Comparison of ENCODE assay signal across 19 mouse cellular contexts in the genomic region with DNA sequence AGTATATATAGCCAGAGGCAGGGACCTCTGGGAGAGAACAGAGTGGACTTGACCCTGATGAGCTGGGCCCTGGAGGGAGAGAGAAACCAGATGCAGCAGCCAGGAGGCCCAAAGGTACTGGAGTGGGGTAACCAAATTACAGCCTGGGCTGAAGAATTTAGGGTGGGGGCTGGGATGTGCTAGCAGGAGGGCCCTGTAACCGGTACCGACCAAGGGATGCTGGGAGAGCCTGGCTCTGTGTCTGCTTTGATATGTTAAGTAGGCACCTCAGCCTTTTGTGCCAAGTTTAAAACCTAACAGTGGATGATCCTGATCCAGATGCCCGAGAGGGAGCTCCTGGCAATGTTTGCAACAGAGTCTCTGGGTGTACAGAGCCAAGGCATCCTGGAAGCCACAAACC. TPM values are rescaled to one million over a fixed set of nuclear protein-coding genes. Genes with fewer than 3 reads are reported as not detected.
DNase-seq lines count a peak whose midpoint lies in the region; ATAC-seq and TF ChIP-seq lines count a peak whose summit lies in the region.
"Had no signal": no experiment of that assay in that cellular context is flagged by ENCODE, and none has a peak within 500 bp of the region (broad histone marks: within the 10 kb centered on the region; RNA-seq: fewer than 3 reads in every experiment).

No protein-coding gene starts in this region.

- TF ChIP-seq EP300 in heart, adult 2 months (IDR thresholded peaks at IDR 0.05; ENCODE audit: insufficient read depth, low read depth, low read length), result no peak

- no peak overlapping the region for H3K4me2 ChIP-seq in lung, embryonic 16.5 days (ENCODE audit: low read depth, low read length)
- H3K4me2 ChIP-seq: hindbrain, embryonic 13.5 days; liver, embryonic 11.5 days; midbrain, embryonic 12.5 days; neural tube, embryonic 12.5 days had no signal

- peaks cover 21% of the 10 kb centered on the region for H3K4me1 ChIP-seq in heart, embryonic 10.5 days
- H3K4me1 ChIP-seq in heart, adult 2 months (ENCODE audit: control insufficient read depth, insufficient read depth, low read length), result peaks cover 12% of the 10 kb centered on the region
- H3K4me1 ChIP-seq in lung, embryonic 16.5 days (replicated peaks; ENCODE audit: control insufficient read depth, insufficient read depth, low read length), result peaks cover 6% of the 10 kb centered on the region; the same call in 1 of the 2 replicates

- no peak overlapping the region for H3K4me3 ChIP-seq in heart, embryonic 10.5 days
- no peak overlapping the region for H3K4me3 ChIP-seq in heart, adult 2 months
- H3K4me3 ChIP-seq in lung, embryonic 16.5 days (ENCODE audit: low read length), result no peak overlapping the region
- H3K4me3 ChIP-seq: hindbrain, embryonic 13.5 days; midbrain, embryonic 12.5 days; neural tube, embryonic 12.5 days had no signal

- 0 out of 2 replicates have a peak, but pooled peaks have one; percentile 2 for ATAC-seq in lung, embryonic 16.5 days (ENCODE audit: low read depth)
- ATAC-seq: CD4-positive, CD25-positive, alpha-beta regulatory T cell, adult 4 months had no signal

- H3K27me3 ChIP-seq in heart, embryonic 10.5 days (ENCODE audit: insufficient read depth, poor library complexity, severe bottlenecking), result no peaks in the 10 kb centered on the region
- no peaks in the 10 kb centered on the region for H3K27me3 ChIP-seq in heart, adult 2 months (ENCODE audit: control insufficient read depth, insufficient read depth, low read length)
- no peaks in the 10 kb centered on the region for H3K27me3 ChIP-seq in lung, embryonic 16.5 days (ENCODE audit: control insufficient read depth, insufficient read depth, low read depth, low read length)
- H3K27me3 ChIP-seq: hindbrain, embryonic 13.5 days; midbrain, embryonic 12.5 days; neural tube, embryonic 12.5 days had no signal

- no peaks in the 10 kb centered on the region for H3K9me3 ChIP-seq in heart, embryonic 10.5 days
- no peaks in the 10 kb centered on the region for H3K9me3 ChIP-seq in lung, embryonic 16.5 days (ENCODE audit: control insufficient read depth, low read length)
- H3K9me3 ChIP-seq: hindbrain, embryonic 13.5 days; midbrain, embryonic 12.5 days; neural tube, embryonic 12.5 days had no signal

- no peak for DNase-seq in heart, embryonic 10.5 days (ENCODE audit: low spot score)
- no peak for DNase-seq in heart, adult 2 months
- DNase-seq in lung, adult 18-20 months, result no peak
- DNase-seq in R1 (ENCODE audit: low read depth, low spot score), result peak; percentile 83
- DNase-seq in layer of hippocampus, postnatal 10 days (ENCODE audit: low spot score in 2 of 2), result peak; percentile 21 to 26
- no peak for DNase-seq in ovary, adult 18-20 months (ENCODE audit: low spot score)
- DNase-seq: adrenal gland, postnatal 10 days; cerebellum, postnatal 10 days; kidney, adult 11 months; kidney, postnatal 36 days; lung, postnatal 10 days; right cerebral cortex, postnatal 4 days; thymus, adult 2 months had no signal

- H3K79me2 ChIP-seq in heart, adult 2 months (replicated peaks; ENCODE audit: control insufficient read depth, insufficient read depth, low read length), result no peaks in the 10 kb centered on the region

- H3K36me3 ChIP-seq in heart, embryonic 10.5 days, result no peaks in the 10 kb centered on the region
- peaks cover 2% of the 10 kb centered on the region for H3K36me3 ChIP-seq in heart, adult 2 months (ENCODE audit: control insufficient read depth, insufficient read depth, low read length)
- no peaks in the 10 kb centered on the region for H3K36me3 ChIP-seq in lung, embryonic 16.5 days (ENCODE audit: control insufficient read depth, insufficient read depth, low read length)
- H3K36me3 ChIP-seq: hindbrain, embryonic 13.5 days; midbrain, embryonic 12.5 days; neural tube, embryonic 12.5 days had no signal

- intact Hi-C loops in heart, adult 2 months (cut with DNase I), result no loop called here

- WGBS in heart, embryonic 10.5 days, result 9% methylated on average over 3 of the region's 3 CpGs
- 49% methylated on average over 3 of the region's 3 CpGs for WGBS in heart, adult 2 months
- 34% methylated on average over 3 of the region's 3 CpGs for WGBS in lung, embryonic 16.5 days

- TF ChIP-seq POLR2A in heart, adult 2 months (IDR thresholded peaks at IDR 0.05; ENCODE audit: insufficient read depth, low read depth, low read length), result no peak

- H3K9ac ChIP-seq in heart, adult 2 months (ENCODE audit: low read depth, low read length), result no peak overlapping the region
- H3K9ac ChIP-seq in lung, embryonic 16.5 days (ENCODE audit: low read length), result no peak overlapping the region
- H3K9ac ChIP-seq: hindbrain, embryonic 13.5 days; midbrain, embryonic 12.5 days; neural tube, embryonic 12.5 days had no signal

- no peak for TF ChIP-seq CTCF in heart, adult 2 months (IDR thresholded peaks at IDR 0.05)

- peak overlapping the region; percentile 60; the same call in 1 of the 2 replicates for H3K27ac ChIP-seq in heart, embryonic 10.5 days
- H3K27ac ChIP-seq in heart, adult 2 months, result no peak overlapping the region
- H3K27ac ChIP-seq in lung, embryonic 16.5 days (ENCODE audit: low read length), result no peak overlapping the region
- H3K27ac ChIP-seq: hindbrain, embryonic 13.5 days; midbrain, embryonic 12.5 days; neural tube, embryonic 12.5 days had no signal

RNA-seq across cellular contexts. Expression of a gene that starts 56.5 kb away (rescaled TPM):
- 66.1 and 72.1 TPM in 2 replicates for polyA plus RNA-seq in heart, embryonic 10.5 days (2016; fragmentation: Nextera tagmentation; extraction: Ambion mirVana)
- 10 to 100 TPM; 26.7 to 27.5 TPM for total RNA-seq in heart, adult 2 months (2021)
- polyA plus RNA-seq in heart, adult 2 months (2012; rRNA removed), result 21.2 and 22.5 TPM in 2 replicates
- polyA plus RNA-seq in lung, embryonic 16.5 days (2015; fragmentation: Nextera tagmentation; extraction: Ambion mirVana), result 60.6 and 62.2 TPM in 2 replicates
- total RNA-seq in layer of hippocampus, postnatal 10 days (2021), result 10 to 100 TPM; 34.8 to 34.9 TPM

Comparison
In these comparisons a context has a peak if more than half of its experiments do, and no peak if none do; other contexts are left out.
1. DNase-seq: peak in R1 (single experiment) and layer of hippocampus, postnatal 10 days (2 of 2); none in heart, embryonic 10.5 days (single experiment), heart, adult 2 months (0 of 2), lung, adult 18-20 months (0 of 2) and ovary, adult 18-20 months (single experiment).